Mouse (Mus musculus): ENCODE measurements around the gene Fgfrl1. TPM values are rescaled to one million over a fixed set of nuclear protein-coding genes. Genes with fewer than 3 reads are reported as not detected.

Gene Fgfrl1
- total RNA-seq (2014; fragmentation: Nextera tagmentation) = 16.8 and 29.8 TPM in 2 replicates
- total RNA-seq (2017) = 7.5 and 8.4 TPM in 2 replicates

GRCm38 (mm10) chr5:108692271-108692670, at the start of gene Fgfrl1:
TSS of gene Fgfrl1 (plus strand) at chr5:108692382.
- peak; percentile 27 for ATAC-seq (replicated peaks; ENCODE audit: low FRiP score, low TSS enrichment, poor library complexity, severe bottlenecking)

GRCm38 (mm10) chr5:108643674-108644073, 48.5 kb upstream of the Fgfrl1 start:
- no peak for ATAC-seq (replicated peaks; ENCODE audit: low FRiP score, low TSS enrichment, poor library complexity, severe bottlenecking)

GRCm38 (mm10) chr5:108645651-108646342, 46.4 kb upstream of the Fgfrl1 start:
- no peak for ATAC-seq (replicated peaks; ENCODE audit: low FRiP score, low TSS enrichment, poor library complexity, severe bottlenecking)

GRCm38 (mm10) chr5:108646343-108646660, 45.9 kb upstream of the Fgfrl1 start:
- ATAC-seq (replicated peaks; ENCODE audit: low FRiP score, low TSS enrichment, poor library complexity, severe bottlenecking) = no peak

- no peak for ATAC-seq (replicated peaks; ENCODE audit: low FRiP score, low TSS enrichment, poor library complexity, severe bottlenecking)
These were observed 44.9 kb upstream of the Fgfrl1 start for GRCm38 (mm10) chr5:108647311-108647710.

- no peak for ATAC-seq (replicated peaks; ENCODE audit: low FRiP score, low TSS enrichment, poor library complexity, severe bottlenecking)
These were observed 44.2 kb upstream of the Fgfrl1 start for GRCm38 (mm10) chr5:108647820-108648465.

- no peak for ATAC-seq (replicated peaks; ENCODE audit: low FRiP score, low TSS enrichment, poor library complexity, severe bottlenecking)
These were observed 43.1 kb upstream of the Fgfrl1 start for GRCm38 (mm10) chr5:108648937-108649576.

- ATAC-seq (replicated peaks; ENCODE audit: low FRiP score, low TSS enrichment, poor library complexity, severe bottlenecking) = no peak
These were observed 41.8 kb upstream of the Fgfrl1 start for GRCm38 (mm10) chr5:108650341-108650740.

GRCm38 (mm10) chr5:108651136-108651720, 41.0 kb upstream of the Fgfrl1 start:
- no peak for ATAC-seq (replicated peaks; ENCODE audit: low FRiP score, low TSS enrichment, poor library complexity, severe bottlenecking)

GRCm38 (mm10) chr5:108651823-108652222, 40.4 kb upstream of the Fgfrl1 start:
- peak; percentile 79 for ATAC-seq (replicated peaks; ENCODE audit: low FRiP score, low TSS enrichment, poor library complexity, severe bottlenecking)

GRCm38 (mm10) chr5:108653341-108653740, 38.8 kb upstream of the Fgfrl1 start:
- no peak for ATAC-seq (replicated peaks; ENCODE audit: low FRiP score, low TSS enrichment, poor library complexity, severe bottlenecking)

- no peak for ATAC-seq (replicated peaks; ENCODE audit: low FRiP score, low TSS enrichment, poor library complexity, severe bottlenecking)
These were observed 37.7 kb upstream of the Fgfrl1 start for GRCm38 (mm10) chr5:108654444-108654990.

GRCm38 (mm10) chr5:108655381-108655780, 36.8 kb upstream of the Fgfrl1 start:
- ATAC-seq (replicated peaks; ENCODE audit: low FRiP score, low TSS enrichment, poor library complexity, severe bottlenecking) = no peak

GRCm38 (mm10) chr5:108655891-108656650, 36.1 kb upstream of the Fgfrl1 start:
- no peak for ATAC-seq (replicated peaks; ENCODE audit: low FRiP score, low TSS enrichment, poor library complexity, severe bottlenecking)

- ATAC-seq (replicated peaks; ENCODE audit: low FRiP score, low TSS enrichment, poor library complexity, severe bottlenecking) = no peak
These were observed 34.8 kb upstream of the Fgfrl1 start for GRCm38 (mm10) chr5:108657406-108657805.

GRCm38 (mm10) chr5:108658611-108659010, 33.6 kb upstream of the Fgfrl1 start:
- no peak for ATAC-seq (replicated peaks; ENCODE audit: low FRiP score, low TSS enrichment, poor library complexity, severe bottlenecking)

- ATAC-seq (replicated peaks; ENCODE audit: low FRiP score, low TSS enrichment, poor library complexity, severe bottlenecking) = peak; percentile 51
These were observed 32.2 kb upstream of the Fgfrl1 start, which contains the start of gene Idua for GRCm38 (mm10) chr5:108659698-108660631. TSS of gene Idua (plus strand) at chr5:108660331.

GRCm38 (mm10) chr5:108660632-108661268, 31.4 kb upstream of the Fgfrl1 start:
- peak; percentile 95 for ATAC-seq (replicated peaks; ENCODE audit: low FRiP score, low TSS enrichment, poor library complexity, severe bottlenecking)
